Mouse (Mus musculus): ENCODE measurements at regions not wholly inside any gene's neighbourhood (a gene's known extent, or its start where the extent isn't known, plus 50 kb on each side); places are given as distances from the start of the nearest gene placed in this dataset.

GRCm38 (mm10) chr2:9386566-9386965, 494.5 kb upstream of the 4930412O13Rik start:
- Histone ChIP-seq H3K4me3 (replicated peaks; ENCODE audit: low read depth, low read length) (no peak overlapping the region), H3K9me3 (replicated peaks; ENCODE audit: low read length) (no peaks in the 10 kb centered on the region), H3K4me2 (ENCODE audit: low read length) (no peak overlapping the region), H3K27me3 (ENCODE audit: insufficient read depth, low read length) (no peaks in the 10 kb centered on the region), H3K36me3 (ENCODE audit: insufficient read depth, low read length) (no peaks in the 10 kb centered on the region), H3K9ac (ENCODE audit: low read depth, low read length) (no peak overlapping the region), H3K4me1 (replicated peaks; ENCODE audit: insufficient read depth, low read length) (no peaks in the 10 kb centered on the region), H3K27ac (no peak overlapping the region)
- DNase-seq (ENCODE audit: low spot score), result no peak
- WGBS, result 76% methylated on average over 2 of the region's 2 CpGs
- no peak for ATAC-seq (replicated peaks; ENCODE audit: low FRiP score, low read depth)
- TF ChIP-seq CTCF (IDR thresholded peaks at IDR 0.05; ENCODE audit: low read depth), result no peak

- no peak for TF ChIP-seq CTCF (IDR thresholded peaks at IDR 0.05; ENCODE audit: low read depth)
- no peaks in the 10 kb centered on the region for H3K36me3 ChIP-seq (ENCODE audit: insufficient read depth, low read length)
- no peak overlapping the region for H3K4me3 ChIP-seq (replicated peaks; ENCODE audit: low read depth, low read length)
- H3K27me3 ChIP-seq (ENCODE audit: insufficient read depth, low read length), result no peaks in the 10 kb centered on the region
- no peak overlapping the region for H3K4me2 ChIP-seq (ENCODE audit: low read length)
- H3K9ac ChIP-seq (ENCODE audit: low read depth, low read length), result no peak overlapping the region
- no peak for ATAC-seq (replicated peaks; ENCODE audit: low FRiP score, low read depth)
- peak; percentile 21 for DNase-seq (ENCODE audit: low spot score)
- no peaks in the 10 kb centered on the region for H3K4me1 ChIP-seq (replicated peaks; ENCODE audit: insufficient read depth, low read length)
- 33% methylated on average over 3 of the region's 3 CpGs for WGBS
- no peak overlapping the region for H3K27ac ChIP-seq
- H3K9me3 ChIP-seq (replicated peaks; ENCODE audit: low read length), result no peaks in the 10 kb centered on the region
These were observed 493.0 kb upstream of the 4930412O13Rik start for GRCm38 (mm10) chr2:9388058-9388457.

GRCm38 (mm10) chr2:9395379-9395999, 485.6 kb upstream of the 4930412O13Rik start:
- WGBS, result 71% methylated on average over 9 of the region's 9 CpGs
- Histone ChIP-seq H3K4me3 (replicated peaks; ENCODE audit: low read depth, low read length) (no peak overlapping the region), H3K27me3 (ENCODE audit: insufficient read depth, low read length) (no peaks in the 10 kb centered on the region), H3K27ac (no peak overlapping the region), H3K36me3 (ENCODE audit: insufficient read depth, low read length) (no peaks in the 10 kb centered on the region), H3K9me3 (replicated peaks; ENCODE audit: low read length) (no peaks in the 10 kb centered on the region), H3K4me2 (ENCODE audit: low read length) (no peak overlapping the region), H3K4me1 (replicated peaks; ENCODE audit: insufficient read depth, low read length) (no peaks in the 10 kb centered on the region), H3K9ac (ENCODE audit: low read depth, low read length) (no peak overlapping the region)
- no peak for ATAC-seq (replicated peaks; ENCODE audit: low FRiP score, low read depth)
- no peak for DNase-seq (ENCODE audit: low spot score)
- TF ChIP-seq CTCF (IDR thresholded peaks at IDR 0.05; ENCODE audit: low read depth), result no peak

- Histone ChIP-seq H3K36me3 (ENCODE audit: insufficient read depth, low read length) (no peaks in the 10 kb centered on the region), H3K4me1 (replicated peaks; ENCODE audit: insufficient read depth, low read length) (no peaks in the 10 kb centered on the region), H3K9ac (ENCODE audit: low read depth, low read length) (no peak overlapping the region), H3K27ac (no peak overlapping the region), H3K4me2 (ENCODE audit: low read length) (no peak overlapping the region), H3K4me3 (replicated peaks; ENCODE audit: low read depth, low read length) (no peak overlapping the region), H3K9me3 (replicated peaks; ENCODE audit: low read length) (no peaks in the 10 kb centered on the region), H3K27me3 (ENCODE audit: insufficient read depth, low read length) (no peaks in the 10 kb centered on the region)
- DNase-seq (ENCODE audit: low spot score) (no peak), ATAC-seq (replicated peaks; ENCODE audit: low FRiP score, low read depth) (no peak)
- TF ChIP-seq CTCF (IDR thresholded peaks at IDR 0.05; ENCODE audit: low read depth), result no peak
- WGBS, result 88% methylated on average over 7 of the region's 7 CpGs
These were observed 479.6 kb upstream of the 4930412O13Rik start for GRCm38 (mm10) chr2:9401461-9401860.

- no peak overlapping the region for H3K4me2 ChIP-seq (ENCODE audit: low read length)
- H3K4me3 ChIP-seq (replicated peaks; ENCODE audit: low read depth, low read length), result no peak overlapping the region
- TF ChIP-seq CTCF (IDR thresholded peaks at IDR 0.05; ENCODE audit: low read depth), result no peak
- no peak for DNase-seq (ENCODE audit: low spot score)
- no peaks in the 10 kb centered on the region for H3K36me3 ChIP-seq (ENCODE audit: insufficient read depth, low read length)
- no peak for ATAC-seq (replicated peaks; ENCODE audit: low FRiP score, low read depth)
- H3K4me1 ChIP-seq (replicated peaks; ENCODE audit: insufficient read depth, low read length), result no peaks in the 10 kb centered on the region
- 65% methylated on average over 2 of the region's 2 CpGs for WGBS
- no peaks in the 10 kb centered on the region for H3K27me3 ChIP-seq (ENCODE audit: insufficient read depth, low read length)
- H3K9ac ChIP-seq (ENCODE audit: low read depth, low read length), result no peak overlapping the region
- H3K9me3 ChIP-seq (replicated peaks; ENCODE audit: low read length), result no peaks in the 10 kb centered on the region
- H3K27ac ChIP-seq, result no peak overlapping the region
These were observed 478.8 kb upstream of the 4930412O13Rik start for GRCm38 (mm10) chr2:9402281-9402680.

GRCm38 (mm10) chr2:9409075-9409474, 472.0 kb upstream of the 4930412O13Rik start:
- no peak overlapping the region for H3K4me2 ChIP-seq (ENCODE audit: low read length)
- DNase-seq (ENCODE audit: low spot score), result peak; percentile 81
- no peak overlapping the region for H3K27ac ChIP-seq
- WGBS, result 14% methylated on average over 7 of the region's 7 CpGs
- H3K9ac ChIP-seq (ENCODE audit: low read depth, low read length), result no peak overlapping the region
- no peaks in the 10 kb centered on the region for H3K4me1 ChIP-seq (replicated peaks; ENCODE audit: insufficient read depth, low read length)
- no peak overlapping the region for H3K4me3 ChIP-seq (replicated peaks; ENCODE audit: low read depth, low read length)
- peak; percentile 59; the same call in 1 of the 2 replicates for ATAC-seq (replicated peaks; ENCODE audit: low FRiP score, low read depth)
- TF ChIP-seq CTCF (IDR thresholded peaks at IDR 0.05; ENCODE audit: low read depth), result no peak
- no peaks in the 10 kb centered on the region for H3K36me3 ChIP-seq (ENCODE audit: insufficient read depth, low read length)
- H3K9me3 ChIP-seq (replicated peaks; ENCODE audit: low read length), result no peaks in the 10 kb centered on the region
- H3K27me3 ChIP-seq (ENCODE audit: insufficient read depth, low read length), result no peaks in the 10 kb centered on the region

GRCm38 (mm10) chr2:9422686-9423085, 458.4 kb upstream of the 4930412O13Rik start:
- WGBS, result 72% methylated on average over 8 of the region's 8 CpGs
- H3K9me3 ChIP-seq (replicated peaks; ENCODE audit: low read length), result no peaks in the 10 kb centered on the region
- ATAC-seq (replicated peaks; ENCODE audit: low FRiP score, low read depth), result no peak
- no peak for DNase-seq (ENCODE audit: low spot score)
- H3K4me1 ChIP-seq (replicated peaks; ENCODE audit: insufficient read depth, low read length), result no peaks in the 10 kb centered on the region
- TF ChIP-seq CTCF (IDR thresholded peaks at IDR 0.05; ENCODE audit: low read depth), result no peak
- no peak overlapping the region for H3K27ac ChIP-seq
- H3K27me3 ChIP-seq (ENCODE audit: insufficient read depth, low read length), result no peaks in the 10 kb centered on the region
- H3K4me2 ChIP-seq (ENCODE audit: low read length), result no peak overlapping the region
- H3K36me3 ChIP-seq (ENCODE audit: insufficient read depth, low read length), result no peaks in the 10 kb centered on the region
- no peak overlapping the region for H3K9ac ChIP-seq (ENCODE audit: low read depth, low read length)
- H3K4me3 ChIP-seq (replicated peaks; ENCODE audit: low read depth, low read length), result no peak overlapping the region

Data from kidney, postnatal 0 days (tissue).